Mouse (Mus musculus): Measurements from ENCODE around the gene Gm28051. TPM values are rescaled to one million over a fixed set of nuclear protein-coding genes. Genes with fewer than 3 reads are reported as not detected.

Gene Gm28051
- polyA plus RNA-seq, 1 experiment = 0.13 TPM

GRCm38 (mm10) chr12:102743036-102743588 lies 14.5 kb downstream of the Gm28051 start:
- TF ChIP-seq MYOD1 (IDR thresholded peaks at IDR 0.05; ENCODE audit: control insufficient read depth, insufficient read length, low read depth) (no peak), MAX (IDR thresholded peaks at IDR 0.05) (no peak), FOSL1 (IDR thresholded peaks at IDR 0.05; ENCODE audit: insufficient read depth, low read length, poor library complexity, severe bottlenecking) (no peak), USF1 (IDR thresholded peaks at IDR 0.05; ENCODE audit: low read depth) (no peak)

GRCm38 (mm10) chr12:102742056-102742455 lies 15.5 kb downstream of the Gm28051 start:
- TF ChIP-seq MYOG (IDR thresholded peaks at IDR 0.05; ENCODE audit: control insufficient read depth, extremely low read depth, insufficient read length) (no peak), CEBPB (IDR thresholded peaks at IDR 0.05; ENCODE audit: low read depth) (no peak), FOSL1 (IDR thresholded peaks at IDR 0.05; ENCODE audit: insufficient read depth, low read length, poor library complexity, severe bottlenecking) (no peak), USF1 (IDR thresholded peaks at IDR 0.05; ENCODE audit: low read depth) (no peak), CTCF (IDR thresholded peaks at IDR 0.05; ENCODE audit: control insufficient read depth, insufficient read depth, insufficient read length) (no peak), MYOD1 (IDR thresholded peaks at IDR 0.05; ENCODE audit: control insufficient read depth, insufficient read length, low read depth) (no peak), MAX (IDR thresholded peaks at IDR 0.05) (no peak)
- peaks cover 27% of the 10 kb centered on the region for H3K79me3 ChIP-seq (ENCODE audit: low read depth)
- H3ac ChIP-seq (ENCODE audit: control insufficient read depth, insufficient read length, low read depth) = no peak overlapping the region
- H3K27me3 ChIP-seq (ENCODE audit: control insufficient read depth, insufficient read depth, insufficient read length) = no peaks in the 10 kb centered on the region
- peaks cover 19% of the 10 kb centered on the region for H3K36me3 ChIP-seq (ENCODE audit: control insufficient read depth, insufficient read depth)
- no peak overlapping the region for H3K4me3 ChIP-seq (ENCODE audit: insufficient read depth, poor library complexity, severe bottlenecking)
- peaks cover 48% of the 10 kb centered on the region for H3K79me2 ChIP-seq (ENCODE audit: control insufficient read depth, insufficient read depth)

More at GRCm38 (mm10) chr12:102743036-102743588, 14.5 kb downstream of the Gm28051 start:
- Histone ChIP-seq H3K79me2 (ENCODE audit: control insufficient read depth, insufficient read depth) (peaks cover 58% of the 10 kb centered on the region), H3K79me3 (ENCODE audit: low read depth) (peaks cover 36% of the 10 kb centered on the region), H3K27me3 (ENCODE audit: control insufficient read depth, insufficient read depth, insufficient read length) (no peaks in the 10 kb centered on the region), H3K36me3 (ENCODE audit: control insufficient read depth, insufficient read depth) (peaks cover 24% of the 10 kb centered on the region), H3ac (ENCODE audit: control insufficient read depth, insufficient read length, low read depth) (peak overlapping the region; percentile 84), H3K4me3 (ENCODE audit: insufficient read depth, poor library complexity, severe bottlenecking) (peak overlapping the region; percentile 61)

- H3K27me3 ChIP-seq (ENCODE audit: control insufficient read depth, insufficient read depth, insufficient read length) = no peaks in the 10 kb centered on the region
- peaks cover 30% of the 10 kb centered on the region for H3K79me2 ChIP-seq (ENCODE audit: control insufficient read depth, insufficient read depth)
- H3K79me3 ChIP-seq (ENCODE audit: low read depth) = peaks cover 11% of the 10 kb centered on the region
- H3K36me3 ChIP-seq (ENCODE audit: control insufficient read depth, insufficient read depth) = peaks cover 12% of the 10 kb centered on the region
- H3K4me3 ChIP-seq (ENCODE audit: insufficient read depth, poor library complexity, severe bottlenecking) = no peak overlapping the region
- H3ac ChIP-seq (ENCODE audit: control insufficient read depth, insufficient read length, low read depth) = no peak overlapping the region
- TF ChIP-seq FOSL1 (IDR thresholded peaks at IDR 0.05; ENCODE audit: insufficient read depth, low read length, poor library complexity, severe bottlenecking) (no peak), USF1 (IDR thresholded peaks at IDR 0.05; ENCODE audit: low read depth) (no peak), MAX (IDR thresholded peaks at IDR 0.05) (no peak), CEBPB (IDR thresholded peaks at IDR 0.05; ENCODE audit: low read depth) (no peak), CTCF (IDR thresholded peaks at IDR 0.05; ENCODE audit: control insufficient read depth, insufficient read depth, insufficient read length) (no peak), MYOD1 (IDR thresholded peaks at IDR 0.05; ENCODE audit: control insufficient read depth, insufficient read length, low read depth) (no peak), MYOG (IDR thresholded peaks at IDR 0.05; ENCODE audit: control insufficient read depth, extremely low read depth, insufficient read length) (no peak)
Observed at GRCm38 (mm10) chr12:102740285-102740684, 17.3 kb downstream of the Gm28051 start.

- Histone ChIP-seq H3K36me3 (ENCODE audit: control insufficient read depth, insufficient read depth) (peaks cover 12% of the 10 kb centered on the region), H3K4me3 (ENCODE audit: insufficient read depth, poor library complexity, severe bottlenecking) (no peak overlapping the region), H3K79me3 (ENCODE audit: low read depth) (peaks cover 2% of the 10 kb centered on the region), H3K27me3 (ENCODE audit: control insufficient read depth, insufficient read depth, insufficient read length) (no peaks in the 10 kb centered on the region), H3K79me2 (ENCODE audit: control insufficient read depth, insufficient read depth) (peaks cover 18% of the 10 kb centered on the region), H3ac (ENCODE audit: control insufficient read depth, insufficient read length, low read depth) (no peak overlapping the region)
- TF ChIP-seq USF1 (IDR thresholded peaks at IDR 0.05; ENCODE audit: low read depth) = no peak
- no peak for TF ChIP-seq MYOG (IDR thresholded peaks at IDR 0.05; ENCODE audit: control insufficient read depth, extremely low read depth, insufficient read length)
- no peak for TF ChIP-seq MYOD1 (IDR thresholded peaks at IDR 0.05; ENCODE audit: control insufficient read depth, insufficient read length, low read depth)
- TF ChIP-seq CEBPB (IDR thresholded peaks at IDR 0.05; ENCODE audit: low read depth) = no peak
- no peak for TF ChIP-seq MAX (IDR thresholded peaks at IDR 0.05)
- no peak for TF ChIP-seq FOSL1 (IDR thresholded peaks at IDR 0.05; ENCODE audit: insufficient read depth, low read length, poor library complexity, severe bottlenecking)
- TF ChIP-seq CTCF (IDR thresholded peaks at IDR 0.05; ENCODE audit: control insufficient read depth, insufficient read depth, insufficient read length) = no peak
Observed at GRCm38 (mm10) chr12:102739096-102739495, 18.5 kb downstream of the Gm28051 start.

- no peaks in the 10 kb centered on the region for H3K36me3 ChIP-seq (ENCODE audit: control insufficient read depth, insufficient read depth)
- no peak overlapping the region for H3K4me3 ChIP-seq (ENCODE audit: insufficient read depth, poor library complexity, severe bottlenecking)
- H3K79me3 ChIP-seq (ENCODE audit: low read depth) = no peaks in the 10 kb centered on the region
- no peaks in the 10 kb centered on the region for H3K27me3 ChIP-seq (ENCODE audit: control insufficient read depth, insufficient read depth, insufficient read length)
- no peak overlapping the region for H3ac ChIP-seq (ENCODE audit: control insufficient read depth, insufficient read length, low read depth)
- TF ChIP-seq CTCF (IDR thresholded peaks at IDR 0.05; ENCODE audit: control insufficient read depth, insufficient read depth, insufficient read length) (peak; percentile 78), USF1 (IDR thresholded peaks at IDR 0.05; ENCODE audit: low read depth) (no peak)
- no peaks in the 10 kb centered on the region for H3K79me2 ChIP-seq (ENCODE audit: control insufficient read depth, insufficient read depth)
Observed at GRCm38 (mm10) chr12:102733381-102733780, 24.2 kb downstream of the Gm28051 start.

All from C2C12 (cell line).